Mouse (Mus musculus) left cerebral cortex, postnatal 14 days (tissue): ENCODE measurements around the gene Zxdc. TPM values are rescaled to one million over a fixed set of nuclear protein-coding genes. Genes with fewer than 3 reads are reported as not detected.

Experiments
- DNase-seq, 2 experiments: peaks; one replicate each; pipeline ENCODE4 v3.0.0; 2021 to 2022; ENCODE audit warnings: low spot score in 2 of 2, mixed read lengths in 1 of 2
- intact Hi-C: fragments of 180-260 bp; cut with DNase I; formaldehyde crosslinking; loops from one replicate; pipeline ENCODE4 v1.15.1; 2025
- total RNA-seq, 2 experiments: library from RNA; stranded (reverse); gene quantifications; 2 replicates each; pipeline ENCODE4 v1.2.3; 2021

The Zxdc gene
- total RNA-seq, 2 experiments from 2014 or later = 23.3 to 24.1 TPM

DNA sequence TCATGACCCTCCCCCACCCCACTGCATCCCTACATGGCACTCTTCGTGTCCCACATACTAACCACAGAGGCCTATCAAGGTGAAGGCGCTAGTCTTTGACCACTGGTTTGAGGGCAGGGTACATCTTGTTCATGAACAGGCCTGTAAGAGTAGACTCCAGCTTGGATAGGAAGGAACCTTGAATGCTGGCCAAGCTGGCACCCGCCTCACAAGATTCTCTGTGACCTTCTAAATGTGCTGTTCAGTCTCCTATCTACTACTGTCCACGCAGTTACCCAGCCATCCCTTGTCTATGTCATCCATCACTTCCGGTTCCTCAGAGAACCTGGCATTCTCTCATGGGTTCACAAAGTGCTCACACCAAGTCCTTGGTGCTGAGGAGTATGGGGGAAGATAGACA, 6.0 kb upstream of the Zxdc start:
- intact Hi-C loops = no loop called here
- no peak for DNase-seq

GRCm38 (mm10) chr6:90369725-90370553, 647 bp downstream of the Zxdc start:
- intact Hi-C loops = no loop called here
- peak; percentile 35 to 36 for DNase-seq

DNA sequence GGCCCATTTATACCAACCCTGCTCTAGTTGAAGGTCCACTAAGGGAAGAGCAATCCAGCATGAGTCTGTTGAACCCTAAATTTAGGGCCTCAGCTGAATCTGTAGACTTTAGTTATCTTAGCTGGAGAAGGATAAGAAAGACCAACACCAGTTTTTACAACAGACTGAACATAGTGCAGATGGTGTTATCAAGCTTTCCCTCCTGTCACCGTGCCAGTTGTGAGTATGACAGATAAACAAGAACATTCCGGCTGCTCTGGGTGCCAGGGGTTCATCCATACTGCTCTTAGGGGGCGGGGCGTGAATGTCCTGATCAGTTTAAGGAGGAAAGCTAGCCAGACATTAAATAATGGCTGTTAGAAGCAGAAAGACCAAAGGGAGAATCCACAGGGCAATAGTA, 5.4 kb downstream of the Zxdc start:
- DNase-seq = no peak
- intact Hi-C loops = no loop called here

GRCm38 (mm10) chr6:90377708-90378107, 8.4 kb downstream of the Zxdc start:
- DNase-seq = no peak
- intact Hi-C loops = no loop called here

DNA sequence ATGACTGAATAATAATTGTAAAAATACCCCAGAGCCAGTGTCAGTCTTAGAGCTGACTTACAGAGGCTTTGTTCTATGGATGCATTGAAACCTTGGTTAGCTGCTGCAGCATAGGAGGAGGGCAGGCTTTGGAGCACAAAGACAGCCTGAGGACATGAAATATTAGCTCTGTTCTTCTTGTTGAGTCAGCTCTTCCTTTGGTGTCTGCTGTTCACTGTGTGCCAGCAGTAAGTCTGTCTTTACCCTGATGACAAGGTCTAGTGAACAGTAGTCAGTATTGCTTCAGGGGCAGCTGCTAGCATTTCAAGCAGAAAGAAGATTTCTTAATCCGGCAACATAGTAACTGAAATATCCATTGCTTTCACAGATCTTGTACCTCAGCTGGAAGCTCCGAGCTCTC, 12.2 kb downstream of the Zxdc start:
- intact Hi-C loops = loop anchor here (5.0 kb wide), 1 partner anchor 904 kb away; no protein-coding TSS in a partner anchor
- DNase-seq = no peak

GRCm38 (mm10) chr6:90390629-90391028, 21.3 kb downstream of the Zxdc start:
- no peak for DNase-seq
- intact Hi-C loops = no loop called here

- intact Hi-C loops = no loop called here
- no peak for DNase-seq
These were observed 24.7 kb downstream of the Zxdc start for GRCm38 (mm10) chr6:90393948-90394347.

DNA sequence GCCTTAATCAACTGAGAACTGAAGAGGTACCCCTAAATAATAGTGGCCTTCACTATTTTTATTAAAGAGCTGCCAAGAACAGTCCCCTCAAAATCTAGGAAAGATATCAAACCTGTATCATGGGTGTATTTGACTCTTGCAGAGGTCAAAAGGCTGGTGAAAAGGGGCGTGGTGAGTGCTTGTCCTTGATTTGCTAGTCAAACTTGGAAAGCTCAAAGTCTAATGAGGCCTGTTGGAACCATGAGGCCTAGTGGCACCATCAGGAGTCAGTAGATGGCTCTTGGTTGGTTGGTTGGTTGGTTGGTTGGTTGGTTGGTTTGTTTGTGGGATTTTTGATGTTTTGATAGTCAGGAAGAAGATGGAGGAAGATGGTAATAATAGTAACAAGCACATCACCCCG, 26.5 kb downstream of the Zxdc start:
- intact Hi-C loops = no loop called here
- no peak for DNase-seq

DNA sequence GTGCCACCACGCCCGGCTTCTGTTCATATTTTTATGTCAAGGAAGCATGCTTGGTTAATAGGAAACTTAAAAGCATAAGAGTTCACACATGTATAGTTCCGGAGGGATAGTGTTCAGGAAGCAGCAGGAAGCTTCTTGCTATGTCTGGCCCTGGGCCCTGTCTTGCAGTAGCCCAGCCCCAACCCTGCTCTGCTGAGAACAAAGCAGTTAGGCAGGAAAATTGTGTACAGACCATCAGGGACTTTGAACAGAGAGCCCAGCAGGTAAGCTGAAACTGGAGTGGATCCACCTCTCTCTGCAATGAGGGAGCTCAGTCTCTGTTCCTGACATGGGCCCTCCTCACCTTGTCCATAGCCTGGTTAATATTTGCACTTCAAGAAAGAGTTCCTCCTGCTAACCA, 28.0 kb downstream of the Zxdc start:
- DNase-seq = no peak
- intact Hi-C loops = no loop called here

DNA sequence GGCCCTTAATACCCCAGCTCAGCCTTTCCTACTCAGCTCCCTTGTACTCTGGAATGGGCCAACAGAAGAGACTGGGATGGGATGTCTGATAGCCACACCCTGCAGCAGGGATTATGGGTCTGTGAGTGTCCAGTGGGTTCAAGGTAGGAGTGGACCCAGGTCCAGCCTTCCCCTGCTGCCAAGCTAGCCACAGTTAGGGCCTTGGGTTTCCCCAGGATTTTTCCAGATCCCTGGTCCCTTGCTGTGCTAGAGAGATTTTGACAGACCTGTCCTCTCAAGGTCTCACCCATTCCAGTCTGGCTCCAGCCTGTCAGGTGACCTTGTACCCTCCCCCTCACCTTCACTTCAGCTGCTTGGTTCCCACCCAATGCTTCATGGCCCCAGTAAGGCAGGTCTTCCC, 39.3 kb downstream of the Zxdc start:
- intact Hi-C loops = no loop called here
- DNase-seq = no peak

- intact Hi-C loops = no loop called here
- no peak for DNase-seq
These were observed 41.7 kb downstream of the Zxdc start for GRCm38 (mm10) chr6:90410972-90411371.

- intact Hi-C loops = no loop called here
- no peak for DNase-seq
These were observed 42.6 kb downstream of the Zxdc start for GRCm38 (mm10) chr6:90411926-90412325.

GRCm38 (mm10) chr6:90422565-90422964, 53.3 kb downstream of the Zxdc start:
- intact Hi-C loops = loop anchor here (10.0 kb wide), 1 partner anchor 748 kb away; no protein-coding TSS in a partner anchor
- peak; percentile 82 to 84 for DNase-seq

DNA sequence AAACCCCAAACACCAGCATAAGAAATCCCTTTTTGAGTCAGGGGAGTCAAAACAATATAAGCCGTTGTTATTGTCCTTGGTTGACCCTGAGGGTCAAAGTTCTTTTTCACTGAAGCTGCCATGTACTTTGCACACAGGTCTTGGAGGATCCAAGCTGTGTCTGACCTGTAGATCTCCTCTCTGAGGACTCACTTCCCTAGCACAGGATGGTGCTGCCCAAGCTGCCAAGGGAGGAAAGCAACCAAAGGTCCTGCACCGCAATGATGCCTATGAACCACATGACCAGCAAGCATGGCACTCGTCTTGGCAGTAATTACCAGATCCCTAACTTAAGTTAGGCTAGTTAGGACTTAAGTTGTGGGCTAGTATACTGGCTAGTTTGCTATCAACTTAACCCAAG, 56.1 kb downstream of the Zxdc start:
- DNase-seq = no peak
- intact Hi-C loops = loop anchor here (10.0 kb wide), 1 partner anchor 751 kb away; no protein-coding TSS in a partner anchor

GRCm38 (mm10) chr6:90426003-90426402, 56.7 kb downstream of the Zxdc start:
- intact Hi-C loops = loop anchor here (10.0 kb wide), 1 partner anchor 751 kb away; no protein-coding TSS in a partner anchor

DNA sequence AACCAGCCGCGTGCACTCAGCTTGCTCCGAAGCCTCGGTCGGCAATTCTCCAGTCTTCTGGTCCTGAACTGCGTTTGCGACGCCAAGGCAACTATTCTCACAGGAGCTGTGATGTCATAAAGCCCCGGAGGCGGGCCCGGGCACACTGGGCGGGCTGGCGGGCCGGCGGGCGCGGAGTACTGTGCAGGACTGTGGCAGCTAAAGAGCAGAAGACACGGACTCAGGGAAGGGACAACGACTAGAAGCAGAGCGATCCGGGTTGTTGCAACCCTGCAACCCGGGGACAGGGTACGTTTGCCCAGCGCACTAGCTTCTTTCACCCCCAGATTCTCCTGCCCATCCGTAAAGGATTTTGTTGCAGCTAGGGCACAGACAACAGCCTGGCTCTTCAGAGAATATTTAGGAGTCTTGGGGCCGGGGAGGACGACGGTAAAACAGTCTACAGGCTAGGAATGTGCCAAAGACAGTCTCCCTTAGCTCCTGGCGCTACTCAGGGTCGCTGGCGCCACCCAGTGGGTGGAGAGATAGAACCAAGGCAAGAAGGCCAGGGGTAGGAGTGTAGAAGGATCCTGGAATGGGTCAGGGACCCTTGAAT, 59.2 kb downstream of the Zxdc start, which contains the start of gene Cfap100:
Cfap100 (minus strand) TSS at position 418 of the 595 bp plus-strand sequence.
- peak; percentile 70 to 75 for DNase-seq
- intact Hi-C loops = loop anchor here (10.0 kb wide), 1 partner anchor 754 kb away; no protein-coding TSS in a partner anchor

More at GRCm38 (mm10) chr6:90426003-90426402, 56.7 kb downstream of the Zxdc start:
- DNase-seq = no peak

GRCm38 (mm10) chr6:90429911-90430310, 60.6 kb downstream of the Zxdc start:
- DNase-seq = peak; percentile 49 to 67
- intact Hi-C loops = loop anchor here (5.0 to 10.0 kb wide), 4 partner anchors 87 to 755 kb away; no protein-coding TSS in a partner anchor

DNA sequence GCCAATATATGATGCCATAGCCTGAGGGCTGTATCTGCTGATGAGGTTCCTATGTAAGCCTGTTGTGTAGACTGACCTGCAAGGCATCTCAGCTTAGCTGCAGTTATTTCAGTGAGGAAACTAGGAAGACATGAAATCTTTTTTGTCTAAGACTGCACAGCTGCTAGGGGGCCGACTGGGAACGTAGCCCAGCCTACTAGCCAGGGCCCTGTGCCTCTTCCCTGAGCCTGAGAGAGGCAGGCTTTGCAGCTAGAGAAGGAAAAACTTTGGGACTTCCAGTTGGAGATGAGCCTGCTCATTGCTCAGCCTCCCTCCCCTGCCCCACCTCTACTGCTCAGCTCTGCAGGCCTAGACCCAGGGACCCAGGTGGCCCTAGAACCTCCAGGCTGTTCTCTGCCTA, 62.2 kb downstream of the Zxdc start:
- intact Hi-C loops = loop anchor here (5.0 to 10.0 kb wide), 3 partner anchors 86 to 143 kb away; no protein-coding TSS in a partner anchor
- DNase-seq = peak; percentile 68 to 75

DNA sequence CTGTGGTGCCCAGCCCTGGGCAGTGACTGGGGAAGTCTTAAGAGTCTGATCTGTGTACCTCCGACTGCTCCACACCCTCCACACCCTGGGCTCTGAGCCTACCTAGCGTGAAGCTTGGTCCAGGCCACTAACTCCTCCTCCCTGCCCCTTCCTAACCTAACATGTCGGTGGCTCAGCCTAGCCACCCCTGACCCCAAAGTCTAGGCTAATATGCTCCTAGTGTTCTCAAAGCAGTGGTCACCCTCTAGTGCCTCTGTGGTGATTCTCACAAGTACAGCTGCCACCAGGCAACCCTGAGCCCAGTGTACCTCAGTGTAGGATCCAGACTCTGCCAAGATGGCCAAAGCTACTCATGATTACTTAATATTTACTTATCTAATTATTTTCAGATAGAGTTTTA, 65.4 kb downstream of the Zxdc start:
- intact Hi-C loops = loop anchor here (5.0 to 10.0 kb wide), 3 partner anchors 83 to 140 kb away; no protein-coding TSS in a partner anchor
- no peak for DNase-seq

GRCm38 (mm10) chr6:90435195-90435618, 65.9 kb downstream of the Zxdc start:
- intact Hi-C loops = loop anchor here (10.0 kb wide), 1 partner anchor 140 kb away; no protein-coding TSS in a partner anchor
- peak; percentile 87 for DNase-seq
